Mouse (Mus musculus): ENCODE data around the gene Prr5l.
"Not testable (repeated sequence)": the region's sequence is repeated elsewhere in the genome, so short reads cannot be mapped to it uniquely, and the experiment has no call there.

Prr5l gene

GRCm38 (mm10) chr2:101762955-101763386 is 119.9 kb downstream of the Prr5l start:
- no peak for DNase-seq (ENCODE audit: low spot score in 2 of 2)

- no peak for DNase-seq (ENCODE audit: low spot score in 2 of 2)
These were observed 120.4 kb downstream of the Prr5l start for GRCm38 (mm10) chr2:101762405-101762804.

- DNase-seq (ENCODE audit: low spot score in 2 of 2): no peak
These were observed 120.9 kb downstream of the Prr5l start for GRCm38 (mm10) chr2:101761898-101762297.

- DNase-seq (ENCODE audit: low spot score in 2 of 2): no peak
These were observed 123.1 kb downstream of the Prr5l start for GRCm38 (mm10) chr2:101759523-101760277.

DNA sequence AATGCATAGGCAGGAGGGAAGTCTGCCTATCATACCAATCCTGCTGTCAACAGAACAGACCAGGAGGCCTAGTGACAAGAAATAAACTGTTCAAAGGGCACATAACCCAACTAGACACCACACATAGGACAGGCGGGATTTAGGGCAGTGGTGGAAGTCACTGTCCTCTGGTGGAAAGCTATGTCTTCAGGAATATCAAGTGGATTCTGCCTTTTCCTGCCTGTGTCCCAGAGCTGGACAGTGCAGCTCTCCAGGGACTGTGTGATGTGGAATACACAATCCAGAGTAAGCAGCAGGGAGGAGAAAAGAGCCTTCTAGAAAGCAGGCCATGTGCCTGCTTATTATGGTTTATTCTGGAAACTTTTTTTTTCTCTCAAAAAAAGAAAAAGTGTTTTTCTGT is 125.0 kb downstream of the Prr5l start:
- no peak for DNase-seq (ENCODE audit: low spot score in 2 of 2)

DNA sequence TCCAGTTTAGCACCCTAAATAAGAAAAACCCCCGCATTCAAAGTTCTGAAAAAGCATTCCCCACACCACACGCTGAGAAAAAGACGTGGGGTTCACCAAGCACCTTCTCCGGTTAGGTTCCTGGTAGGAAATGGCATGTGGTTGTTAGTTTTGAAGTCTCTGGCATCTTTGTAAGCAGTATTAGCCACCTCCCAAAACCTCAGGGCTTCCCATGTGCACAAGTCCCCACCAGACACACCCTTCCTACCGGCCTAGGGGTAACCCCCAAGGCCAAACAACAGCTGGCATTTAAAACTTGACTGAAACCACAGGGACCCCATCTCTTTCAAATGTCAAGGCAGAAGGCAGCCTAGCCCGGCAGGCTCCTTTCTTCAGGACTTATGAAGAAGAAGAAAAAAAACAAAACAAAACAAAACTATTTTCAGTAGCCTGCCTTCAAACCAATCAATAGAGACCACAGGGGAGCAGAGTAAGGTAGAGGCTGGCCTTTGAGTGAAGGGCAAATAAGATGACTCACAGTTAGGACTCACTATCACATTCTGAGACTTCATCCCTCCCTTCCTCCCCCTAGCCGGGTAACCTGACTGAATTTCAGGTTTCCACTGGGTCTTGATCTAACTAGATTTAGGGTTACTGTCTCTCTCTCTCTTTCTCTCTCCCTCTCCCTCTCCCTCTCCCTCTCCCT is 126.6 kb downstream of the Prr5l start:
- no peak for DNase-seq (ENCODE audit: low spot score in 2 of 2)

- no peak for DNase-seq (ENCODE audit: low spot score in 2 of 2)
These were observed 127.8 kb downstream of the Prr5l start for GRCm38 (mm10) chr2:101754939-101755555.

- no peak for DNase-seq (ENCODE audit: low spot score in 2 of 2)
These were observed 128.4 kb downstream of the Prr5l start for GRCm38 (mm10) chr2:101754428-101754827.

DNA sequence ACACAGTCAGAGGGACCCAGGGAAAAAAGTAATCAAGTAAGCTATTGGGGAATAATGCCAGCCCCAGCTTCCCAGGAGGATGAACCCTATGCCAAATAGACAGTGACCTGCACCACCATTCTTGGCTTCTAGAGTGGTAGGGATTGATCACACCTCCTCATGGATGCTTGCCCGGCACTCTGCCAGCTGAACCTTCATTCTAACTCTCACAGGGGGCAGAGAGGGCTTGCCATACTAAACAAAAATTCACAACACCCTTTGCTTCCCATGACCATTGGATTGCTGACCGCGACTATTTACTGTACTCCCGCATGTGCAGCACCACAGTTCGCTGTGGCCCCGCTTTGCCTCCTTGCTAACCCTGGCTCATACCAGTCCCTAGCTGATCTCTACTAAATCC is 129.8 kb downstream of the Prr5l start:
- no peak for DNase-seq (ENCODE audit: low spot score in 2 of 2)

- DNase-seq (ENCODE audit: low spot score in 2 of 2): no peak
These were observed 130.4 kb downstream of the Prr5l start for GRCm38 (mm10) chr2:101752402-101752801.

- no peak for DNase-seq (ENCODE audit: low spot score in 2 of 2)
These were observed 131.4 kb downstream of the Prr5l start for GRCm38 (mm10) chr2:101751236-101751922.

DNA sequence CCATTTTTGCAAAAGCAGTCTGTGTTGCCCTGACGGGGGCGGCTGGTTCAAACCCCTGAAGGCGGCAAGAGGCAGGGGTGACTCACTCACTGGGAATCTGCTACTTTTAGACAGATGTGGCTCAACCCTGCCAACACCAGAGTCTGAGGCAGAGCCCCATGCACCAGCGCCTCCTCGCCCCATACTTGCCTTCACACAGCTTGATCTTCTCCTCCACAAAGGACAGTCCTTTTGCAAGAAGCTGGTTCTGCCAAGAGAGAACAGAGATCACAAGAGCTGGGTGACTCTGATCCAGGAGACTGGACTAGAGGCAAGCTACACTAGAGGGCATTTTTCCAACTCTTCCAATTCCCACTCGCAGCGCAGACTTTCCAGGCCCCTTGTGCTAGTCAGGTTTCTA is 136.3 kb downstream of the Prr5l start:
- no peak for DNase-seq (ENCODE audit: low spot score in 2 of 2)

GRCm38 (mm10) chr2:101745656-101746055 is 137.2 kb downstream of the Prr5l start:
- not testable (repeated sequence) for DNase-seq (ENCODE audit: low spot score in 2 of 2)

- DNase-seq (ENCODE audit: low spot score in 2 of 2): no peak
These were observed 140.6 kb downstream of the Prr5l start for GRCm38 (mm10) chr2:101742072-101742860.

DNA sequence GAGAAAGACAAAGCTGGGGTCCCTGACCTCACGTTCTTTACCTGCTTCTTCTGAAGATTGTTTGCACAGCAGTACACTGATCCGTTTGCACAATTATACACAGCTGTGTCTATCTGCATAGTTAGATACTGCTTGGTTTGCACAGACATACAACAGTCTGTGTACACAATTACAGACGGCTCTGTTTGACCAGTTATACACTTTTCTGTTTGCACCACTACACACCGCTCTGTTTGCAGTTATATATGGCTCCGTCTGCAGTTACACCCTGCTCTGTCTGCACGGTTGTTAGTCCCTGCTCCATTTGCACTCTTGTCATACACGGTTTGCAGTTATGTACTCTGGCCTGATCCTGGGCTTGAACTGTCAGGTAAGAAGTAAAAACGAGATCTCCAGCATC is 141.2 kb downstream of the Prr5l start:
- no peak for DNase-seq (ENCODE audit: low spot score in 2 of 2)

- no peak for DNase-seq (ENCODE audit: low spot score in 2 of 2)
These were observed 142.9 kb downstream of the Prr5l start for GRCm38 (mm10) chr2:101739914-101740313.

DNA sequence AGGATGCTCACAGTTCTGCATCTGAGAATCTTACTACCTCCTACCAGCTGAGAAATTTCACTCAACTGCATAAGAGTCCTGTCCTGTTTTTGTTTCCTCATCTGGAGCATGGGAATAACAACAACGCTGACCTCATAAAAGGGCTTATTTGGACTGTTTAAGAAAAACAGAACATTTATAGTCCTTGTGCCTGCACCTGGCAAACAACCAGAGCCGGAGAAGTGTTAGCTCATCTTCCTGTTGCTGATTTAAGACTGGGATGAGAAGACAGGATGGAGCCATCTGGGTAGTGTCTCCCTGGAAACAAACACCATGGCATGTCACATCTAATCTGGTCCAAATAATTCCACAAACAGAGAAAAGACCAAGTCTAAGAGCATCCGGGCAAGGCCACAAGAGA is 149.3 kb downstream of the Prr5l start:
- DNase-seq (ENCODE audit: low spot score in 2 of 2): no peak

DNA sequence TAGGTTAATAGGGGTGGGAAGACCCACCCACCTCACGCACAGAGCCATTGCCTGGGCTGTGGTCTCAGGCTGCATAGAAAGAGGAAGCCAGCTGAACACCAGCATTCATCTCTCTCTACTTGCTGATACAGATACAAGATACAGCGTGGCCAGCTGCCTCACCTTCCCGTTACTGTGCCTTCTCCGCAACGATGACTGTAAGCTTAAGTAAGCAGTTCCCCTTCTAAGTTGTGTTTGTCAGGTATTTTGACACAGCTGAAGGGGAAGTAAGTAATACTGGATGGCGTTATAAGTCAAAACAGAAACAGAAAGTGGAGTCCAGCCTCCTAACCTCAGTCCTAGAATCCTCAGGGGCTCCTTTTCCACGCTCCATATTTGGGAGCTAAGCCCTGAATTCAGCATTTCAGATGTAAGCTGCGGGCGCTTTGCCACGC is 150.0 kb downstream of the Prr5l start:
- no peak for DNase-seq (ENCODE audit: low spot score in 2 of 2)

DNA sequence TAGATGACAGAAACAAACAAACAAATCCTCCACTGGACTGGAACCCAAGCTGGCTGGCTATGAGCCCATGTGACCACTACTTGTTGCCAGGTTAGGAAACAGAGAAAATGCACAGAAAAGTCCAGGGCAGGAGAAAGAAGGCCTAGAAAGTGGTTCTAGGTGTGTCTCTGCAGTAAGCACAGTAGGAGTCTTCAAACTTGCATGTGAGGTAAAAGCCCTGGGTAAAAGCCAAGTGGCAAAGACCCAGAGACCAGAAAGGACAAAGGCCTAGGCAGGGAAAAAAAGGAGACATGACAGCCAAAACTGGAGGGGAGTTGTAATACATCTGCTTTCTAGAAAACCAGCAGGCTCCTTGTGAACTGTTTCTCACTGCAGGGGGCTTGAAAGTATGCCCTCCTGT is 151.9 kb downstream of the Prr5l start:
- no peak for DNase-seq (ENCODE audit: low spot score in 2 of 2)

DNA sequence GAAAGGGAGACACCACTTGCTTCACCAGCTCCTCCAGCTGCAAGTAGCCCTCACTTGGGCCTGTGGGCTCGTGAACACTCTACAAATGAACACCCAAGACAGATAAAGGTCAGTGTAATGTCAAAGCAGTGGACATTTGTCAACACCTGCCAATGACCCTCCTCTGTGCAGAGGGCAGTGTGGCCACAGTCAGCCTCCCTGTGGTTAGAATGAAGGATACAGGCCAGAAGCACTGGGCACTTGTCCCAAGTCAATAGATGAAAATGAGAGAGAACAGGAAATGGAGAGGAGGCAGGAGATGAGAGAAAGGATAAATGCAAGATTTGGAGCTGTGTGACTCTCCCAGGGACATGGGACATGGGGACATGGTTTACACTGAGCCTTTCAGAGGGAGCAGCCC is 153.4 kb downstream of the Prr5l start:
- DNase-seq (ENCODE audit: low spot score in 2 of 2): no peak

- no peak for DNase-seq (ENCODE audit: low spot score in 2 of 2)
These were observed 155.0 kb downstream of the Prr5l start for GRCm38 (mm10) chr2:101727787-101728186.

Measured in urinary bladder, postnatal 4 days (tissue).